Mouse (Mus musculus): Measurements from ENCODE around the gene Rb1. TPM values are rescaled to one million over a fixed set of nuclear protein-coding genes. Genes with fewer than 3 reads are reported as not detected.
A peak's percentile ranks its signal among the peaks of the same experiment; 100 is the strongest.

The Rb1 gene
- polyA plus RNA-seq, 1 experiment from 2014 or later = 15.1 TPM

GRCm38 (mm10) chr14:73370695-73371372 lies 45.2 kb upstream of the Rb1 start:
- peak; percentile 84 for ATAC-seq
- Histone ChIP-seq H3K4me2 (replicated peaks; ENCODE audit: low read depth) (no peak overlapping the region), H3K9me3 (ENCODE audit: control insufficient read depth) (no peaks in the 10 kb centered on the region), H3K4me1 (replicated peaks; ENCODE audit: control insufficient read depth, insufficient read depth, low read length) (0 out of 2 replicates have a peak, but pooled peaks cover 8% of the 10 kb centered on the region), H3K36me3 (ENCODE audit: control insufficient read depth, insufficient read depth) (peaks cover 26% of the 10 kb centered on the region), H3K27me3 (replicated peaks; ENCODE audit: control insufficient read depth, insufficient read depth, low read length) (no peaks in the 10 kb centered on the region), H3K9ac (ENCODE audit: low read depth, low read length) (no peak overlapping the region), H3K27ac (ENCODE audit: low read depth, low read length) (peak overlapping the region; percentile 85), H3K4me3 (ENCODE audit: low read depth, low read length) (no peak overlapping the region)
- TF ChIP-seq CTCF (IDR thresholded peaks at IDR 0.05; ENCODE audit: low read depth) = no peak
- WGBS = 47% methylated on average over 23 of the region's 23 CpGs

GRCm38 (mm10) chr14:73370078-73370670 lies 44.6 kb upstream of the Rb1 start:
- WGBS = 78% methylated on average over 11 of the region's 11 CpGs
- H3K9me3 ChIP-seq (ENCODE audit: control insufficient read depth) = no peaks in the 10 kb centered on the region
- H3K4me2 ChIP-seq (replicated peaks; ENCODE audit: low read depth) = no peak overlapping the region; the same call in 1 of the 2 replicates
- no peak overlapping the region for H3K4me3 ChIP-seq (ENCODE audit: low read depth, low read length)
- peaks cover 32% of the 10 kb centered on the region for H3K36me3 ChIP-seq (ENCODE audit: control insufficient read depth, insufficient read depth)
- TF ChIP-seq CTCF (IDR thresholded peaks at IDR 0.05; ENCODE audit: low read depth) = no peak
- H3K9ac ChIP-seq (ENCODE audit: low read depth, low read length) = no peak overlapping the region
- no peaks in the 10 kb centered on the region for H3K27me3 ChIP-seq (replicated peaks; ENCODE audit: control insufficient read depth, insufficient read depth, low read length)
- H3K4me1 ChIP-seq (replicated peaks; ENCODE audit: control insufficient read depth, insufficient read depth, low read length) = 0 out of 2 replicates have a peak, but pooled peaks cover 4% of the 10 kb centered on the region
- peak overlapping the region; percentile 85 for H3K27ac ChIP-seq (ENCODE audit: low read depth, low read length)
- ATAC-seq = no peak

- no peak overlapping the region for H3K9ac ChIP-seq (ENCODE audit: low read depth, low read length)
- no peak for ATAC-seq
- H3K36me3 ChIP-seq (ENCODE audit: control insufficient read depth, insufficient read depth) = peaks cover 38% of the 10 kb centered on the region
- no peak for TF ChIP-seq CTCF (IDR thresholded peaks at IDR 0.05; ENCODE audit: low read depth)
- no peaks in the 10 kb centered on the region for H3K9me3 ChIP-seq (ENCODE audit: control insufficient read depth)
- H3K4me3 ChIP-seq (ENCODE audit: low read depth, low read length) = no peak overlapping the region
- WGBS = 66% methylated on average over 4 of the region's 4 CpGs
- no peak overlapping the region for H3K4me2 ChIP-seq (replicated peaks; ENCODE audit: low read depth)
- peak overlapping the region; percentile 85 for H3K27ac ChIP-seq (ENCODE audit: low read depth, low read length)
- H3K4me1 ChIP-seq (replicated peaks; ENCODE audit: control insufficient read depth, insufficient read depth, low read length) = 0 out of 2 replicates have a peak, but pooled peaks cover 4% of the 10 kb centered on the region
- H3K27me3 ChIP-seq (replicated peaks; ENCODE audit: control insufficient read depth, insufficient read depth, low read length) = no peaks in the 10 kb centered on the region
Measured at GRCm38 (mm10) chr14:73369634-73370033, 44.0 kb upstream of the Rb1 start.

GRCm38 (mm10) chr14:73368966-73369365 lies 43.3 kb upstream of the Rb1 start:
- Histone ChIP-seq H3K9ac (ENCODE audit: low read depth, low read length) (no peak overlapping the region), H3K36me3 (ENCODE audit: control insufficient read depth, insufficient read depth) (peaks cover 44% of the 10 kb centered on the region), H3K27ac (ENCODE audit: low read depth, low read length) (peak overlapping the region; percentile 85), H3K4me1 (replicated peaks; ENCODE audit: control insufficient read depth, insufficient read depth, low read length) (0 out of 2 replicates have a peak, but pooled peaks cover 4% of the 10 kb centered on the region), H3K27me3 (replicated peaks; ENCODE audit: control insufficient read depth, insufficient read depth, low read length) (no peaks in the 10 kb centered on the region), H3K4me3 (ENCODE audit: low read depth, low read length) (no peak overlapping the region), H3K9me3 (ENCODE audit: control insufficient read depth) (no peaks in the 10 kb centered on the region), H3K4me2 (replicated peaks; ENCODE audit: low read depth) (no peak overlapping the region)
- peak; percentile 52 for ATAC-seq
- WGBS = 70% methylated on average over 13 of the region's 13 CpGs
- TF ChIP-seq CTCF (IDR thresholded peaks at IDR 0.05; ENCODE audit: low read depth) = no peak

DNA sequence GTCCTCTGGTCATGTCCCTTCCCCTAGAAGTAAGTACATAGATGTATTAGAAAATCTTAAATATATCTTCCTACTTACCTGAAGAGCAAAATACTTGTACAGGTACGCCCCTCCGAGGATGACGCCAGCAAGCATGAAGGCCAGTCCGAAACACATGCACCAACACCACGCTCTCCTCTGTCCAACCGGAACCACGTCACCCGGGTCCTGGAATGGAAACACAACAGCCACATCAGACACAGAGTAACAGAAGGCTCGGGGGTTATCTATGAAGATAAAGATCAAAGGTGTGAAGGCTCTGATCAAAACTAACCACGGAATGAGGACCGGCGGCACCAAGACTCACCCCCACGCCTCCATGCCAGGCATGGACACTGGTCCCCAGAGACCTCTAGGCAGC lies 42.6 kb upstream of the Rb1 start:
- Histone ChIP-seq H3K4me1 (replicated peaks; ENCODE audit: control insufficient read depth, insufficient read depth, low read length) (0 out of 2 replicates have a peak, but pooled peaks cover 4% of the 10 kb centered on the region), H3K27ac (ENCODE audit: low read depth, low read length) (0 out of 2 replicates have a peak overlapping the region, but pooled peaks have one; percentile 16), H3K27me3 (replicated peaks; ENCODE audit: control insufficient read depth, insufficient read depth, low read length) (no peaks in the 10 kb centered on the region), H3K9me3 (ENCODE audit: control insufficient read depth) (no peaks in the 10 kb centered on the region), H3K9ac (ENCODE audit: low read depth, low read length) (no peak overlapping the region), H3K4me2 (replicated peaks; ENCODE audit: low read depth) (no peak overlapping the region), H3K36me3 (ENCODE audit: control insufficient read depth, insufficient read depth) (peaks cover 52% of the 10 kb centered on the region), H3K4me3 (ENCODE audit: low read depth, low read length) (no peak overlapping the region)
- no peak for ATAC-seq
- no peak for TF ChIP-seq CTCF (IDR thresholded peaks at IDR 0.05; ENCODE audit: low read depth)
- 86% methylated on average over 13 of the region's 13 CpGs for WGBS

- Histone ChIP-seq H3K4me3 (ENCODE audit: low read depth, low read length) (no peak overlapping the region), H3K4me2 (replicated peaks; ENCODE audit: low read depth) (no peak overlapping the region), H3K36me3 (ENCODE audit: control insufficient read depth, insufficient read depth) (peaks cover 70% of the 10 kb centered on the region), H3K9ac (ENCODE audit: low read depth, low read length) (no peak overlapping the region), H3K9me3 (ENCODE audit: control insufficient read depth) (no peaks in the 10 kb centered on the region), H3K4me1 (replicated peaks; ENCODE audit: control insufficient read depth, insufficient read depth, low read length) (no peaks in the 10 kb centered on the region), H3K27me3 (replicated peaks; ENCODE audit: control insufficient read depth, insufficient read depth, low read length) (no peaks in the 10 kb centered on the region), H3K27ac (ENCODE audit: low read depth, low read length) (no peak overlapping the region)
- no peak for ATAC-seq
- WGBS = 84% methylated on average over 11 of the region's 11 CpGs
- TF ChIP-seq CTCF (IDR thresholded peaks at IDR 0.05; ENCODE audit: low read depth) = no peak
Measured at GRCm38 (mm10) chr14:73366278-73366677, 40.7 kb upstream of the Rb1 start.
